Mouse (Mus musculus) intestine, embryonic 16.5 days (tissue): ENCODE results near the gene Gm9639. TPM values are rescaled to one million over a fixed set of nuclear protein-coding genes. Genes with fewer than 3 reads are reported as not detected.
"Not testable (repeated sequence)": the region's sequence is repeated elsewhere in the genome, so short reads cannot be mapped to it uniquely, and the experiment has no call there.

Source experiments
- ATAC-seq: fragments of 200-750 bp; cut with Nextera tagmentation; 2 replicates; pipeline ENCODE4 v1.8.0; 2017; ENCODE audit warnings: moderate TSS enrichment, moderate library complexity
- H3K27ac ChIP-seq: fragments of 300-500 bp; sonication (generic); 2 replicates; pipeline ENCODE4 v1.5.1; 2014; ENCODE audit warnings: mild to moderate bottlenecking, low read length
- H3K27me3 ChIP-seq: fragments of 300-500 bp; sonication (generic); replicated peaks from 2 replicates; pipeline ENCODE4 v1.6.1; 2014; ENCODE audit warnings: low read length, control low read depth, mixed read lengths; ENCODE audit not compliant: control insufficient read depth, insufficient read depth
- H3K36me3 ChIP-seq: fragments of 300-500 bp; sonication (generic); 2 replicates; pipeline ENCODE4 v1.6.1; 2014; ENCODE audit warnings: low read length, control low read depth; ENCODE audit not compliant: control insufficient read depth, insufficient read depth
- H3K4me1 ChIP-seq: fragments of 300-500 bp; sonication (generic); 2 replicates; pipeline ENCODE4 v1.6.1; 2014; ENCODE audit warnings: low read length, control low read depth, mixed read lengths; ENCODE audit not compliant: control insufficient read depth, insufficient read depth
- H3K4me2 ChIP-seq: fragments of 300-500 bp; sonication (generic); 2 replicates; pipeline ENCODE4 v1.6.1; 2014; ENCODE audit warnings: low read depth, low read length, control low read depth
- H3K4me3 ChIP-seq: fragments of 300-500 bp; sonication (generic); 2 replicates; pipeline ENCODE4 v1.5.1; 2014; ENCODE audit warnings: mild to moderate bottlenecking, low read length
- H3K9ac ChIP-seq: fragments of 300-500 bp; sonication (generic); 2 replicates; pipeline ENCODE4 v1.6.1; 2014; ENCODE audit warnings: low read depth, low read length
- H3K9me3 ChIP-seq: fragments of 300-500 bp; sonication (generic); 2 replicates; pipeline ENCODE4 v1.6.1; 2016; ENCODE audit warnings: low read length, control low read depth; ENCODE audit not compliant: control insufficient read depth
- WGBS: fragments of 180-500 bp; shearing (Covaris S2); extraction: QIAGEN DNeasy Blood & Tissue Kit; methylation state at CpG from one replicate; pipeline ENCODE4 v1.1.7; 2014; 5-methylcytosine and 5-hydroxymethylcytosine counted together
- polyA plus RNA-seq: library from polyadenylated mRNA; unstranded; fragments of >200 nt; fragmentation: Nextera tagmentation; extraction: Ambion mirVana; gene quantifications from 2 replicates; pipeline ENCODE4 v1.2.1, GENCODE M21; 2015

Gene Gm9639
- polyA plus RNA-seq, 1 experiment from 2014 or later: not detected

GRCm38 (mm10) chr10:77798921-77799508 is 4.1 kb upstream of the Gm9639 start, which contains the start of gene Gm19668:
TSS of gene Gm19668 (minus strand) at chr10:77799133.
- no peak within 1 kb of the TSS for H3K9ac ChIP-seq
- 41% methylated on average over 8 of the region's 8 CpGs for WGBS
- no peak within 1 kb of the TSS for H3K4me2 ChIP-seq
- no peaks in the 10 kb centered on the region for H3K36me3 ChIP-seq
- H3K4me3 ChIP-seq: no peak within 1 kb of the TSS
- no peaks in the 10 kb centered on the region for H3K4me1 ChIP-seq
- no peaks in the 10 kb centered on the region for H3K27me3 ChIP-seq
- H3K27ac ChIP-seq: no peak within 1 kb of the TSS
- H3K9me3 ChIP-seq: no peaks in the 10 kb centered on the region
- ATAC-seq: peak; percentile 42; the same call in 1 of the 2 replicates

GRCm38 (mm10) chr10:77798164-77798920 is 3.5 kb upstream of the Gm9639 start:
- H3K9me3 ChIP-seq, H3K36me3 ChIP-seq: not testable (repeated sequence)
- 36% methylated on average over 3 of the region's 3 CpGs for WGBS

GRCm38 (mm10) chr10:77797677-77798076 is 2.8 kb upstream of the Gm9639 start:
- Histone ChIP-seq H3K27ac (no peak overlapping the region), H3K4me3 (no peak overlapping the region), H3K36me3 (no peaks in the 10 kb centered on the region), H3K27me3 (no peaks in the 10 kb centered on the region), H3K4me1 (no peaks in the 10 kb centered on the region), H3K4me2 (no peak overlapping the region), H3K9ac (no peak overlapping the region), H3K9me3 (no peaks in the 10 kb centered on the region)
- no peak for ATAC-seq
- 33% methylated on average over 3 of the region's 3 CpGs for WGBS

More at GRCm38 (mm10) chr10:77798164-77798920, 3.5 kb upstream of the Gm9639 start:
- not testable (repeated sequence) for H3K4me1 ChIP-seq, H3K4me2 ChIP-seq, H3K4me3 ChIP-seq, ATAC-seq, H3K27me3 ChIP-seq, H3K9ac ChIP-seq, H3K27ac ChIP-seq

- Histone ChIP-seq H3K27me3 (no peaks in the 10 kb centered on the region), H3K4me3 (no peak overlapping the region), H3K4me2 (no peak overlapping the region), H3K9me3 (no peaks in the 10 kb centered on the region), H3K4me1 (no peaks in the 10 kb centered on the region), H3K27ac (no peak overlapping the region), H3K36me3 (no peaks in the 10 kb centered on the region), H3K9ac (no peak overlapping the region)
- WGBS: 74% methylated on average over 2 of the region's 2 CpGs
- ATAC-seq: no peak
Observed at GRCm38 (mm10) chr10:77788621-77789020, 6.3 kb downstream of the Gm9639 start.

- H3K27me3 ChIP-seq, ATAC-seq, H3K36me3 ChIP-seq, H3K4me3 ChIP-seq, H3K9me3 ChIP-seq, H3K4me2 ChIP-seq, H3K9ac ChIP-seq, H3K27ac ChIP-seq, H3K4me1 ChIP-seq: not testable (repeated sequence)
- 78% methylated on average over 1 of the region's 1 CpGs for WGBS
Observed at GRCm38 (mm10) chr10:77787876-77788275, 7.0 kb downstream of the Gm9639 start, which contains the start of gene Gm7137. TSS of gene Gm7137 (minus strand) at chr10:77788200.

- 94% methylated on average over 1 of the region's 3 CpGs for WGBS
- not testable (repeated sequence) for H3K27ac ChIP-seq, H3K36me3 ChIP-seq, ATAC-seq, H3K4me3 ChIP-seq, H3K9me3 ChIP-seq, H3K9ac ChIP-seq, H3K4me1 ChIP-seq, H3K4me2 ChIP-seq, H3K27me3 ChIP-seq
Observed at GRCm38 (mm10) chr10:77783396-77783795, 11.5 kb downstream of the Gm9639 start.

GRCm38 (mm10) chr10:77782442-77782841 is 12.4 kb downstream of the Gm9639 start, which contains the start of gene Gm3250:
TSS of gene Gm3250 (minus strand) at chr10:77782542.
- H3K4me3 ChIP-seq, H3K9me3 ChIP-seq, H3K4me1 ChIP-seq, H3K9ac ChIP-seq, H3K27ac ChIP-seq, H3K36me3 ChIP-seq, ATAC-seq, H3K27me3 ChIP-seq, H3K4me2 ChIP-seq: not testable (repeated sequence)
- WGBS: 88% methylated on average over 1 of the region's 1 CpGs

- 50% methylated on average over 1 of the region's 1 CpGs for WGBS
- not testable (repeated sequence) for H3K4me3 ChIP-seq, ATAC-seq, H3K36me3 ChIP-seq, H3K27me3 ChIP-seq, H3K4me1 ChIP-seq, H3K4me2 ChIP-seq, H3K9me3 ChIP-seq, H3K9ac ChIP-seq, H3K27ac ChIP-seq
Observed at GRCm38 (mm10) chr10:77776844-77777243, 18.0 kb downstream of the Gm9639 start, which contains the start of gene Gm7138. TSS of gene Gm7138 (minus strand) at chr10:77776944.

- H3K9ac ChIP-seq, H3K4me1 ChIP-seq, H3K4me2 ChIP-seq, H3K27ac ChIP-seq, H3K9me3 ChIP-seq, H3K4me3 ChIP-seq, H3K36me3 ChIP-seq, H3K27me3 ChIP-seq, ATAC-seq: not testable (repeated sequence)
- 80% methylated on average over 1 of the region's 3 CpGs for WGBS
Observed at GRCm38 (mm10) chr10:77772142-77772541, 22.7 kb downstream of the Gm9639 start.
